ENCODE assay signal across 25 mouse cellular contexts in genomic region chr1:106157961-106158515, GRCm38 (mm10). TPM values are rescaled to one million over a fixed set of nuclear protein-coding genes. Genes with fewer than 3 reads are reported as not detected.
DNase-seq lines count a peak whose midpoint lies in the region; ATAC-seq and TF ChIP-seq lines count a peak whose summit lies in the region.
"Had no signal": no experiment of that assay in that cellular context is flagged by ENCODE, and none has a peak within 500 bp of the region (broad histone marks: within the 10 kb centered on the region; RNA-seq: fewer than 3 reads in every experiment).

No protein-coding gene starts in this region.

- peak overlapping the region; percentile 80 for H3K27ac ChIP-seq in layer of hippocampus, adult 2 months
- no peak overlapping the region for H3K27ac ChIP-seq in midbrain, postnatal 0 days (ENCODE audit: low read depth, low read length)
- H3K27ac ChIP-seq: embryonic facial prominence, embryonic 13.5 days; hindbrain, embryonic 13.5 days; kidney, embryonic 15.5 days; limb, embryonic 15.5 days; midbrain, embryonic 15.5 days had no signal

- no peak overlapping the region for H3K4me2 ChIP-seq in midbrain, postnatal 0 days (ENCODE audit: low read depth, low read length, poor library complexity, severe bottlenecking)
- H3K4me2 ChIP-seq: embryonic facial prominence, embryonic 13.5 days; hindbrain, embryonic 13.5 days; kidney, embryonic 15.5 days; limb, embryonic 15.5 days; midbrain, embryonic 15.5 days had no signal

- H3K9me3 ChIP-seq in midbrain, postnatal 0 days (ENCODE audit: low read length): no peaks in the 10 kb centered on the region
- H3K9me3 ChIP-seq: embryonic facial prominence, embryonic 13.5 days; hindbrain, embryonic 13.5 days; kidney, embryonic 15.5 days; limb, embryonic 15.5 days; midbrain, embryonic 15.5 days had no signal

- H3K9ac ChIP-seq in midbrain, postnatal 0 days (replicated peaks; ENCODE audit: low read length, poor library complexity, severe bottlenecking): no peak overlapping the region
- H3K9ac ChIP-seq: embryonic facial prominence, embryonic 13.5 days; hindbrain, embryonic 13.5 days; kidney, embryonic 15.5 days; limb, embryonic 15.5 days; midbrain, embryonic 15.5 days had no signal

- H3K4me1 ChIP-seq in midbrain, postnatal 0 days (ENCODE audit: insufficient read depth, low read length): no peaks in the 10 kb centered on the region
- H3K4me1 ChIP-seq: embryonic facial prominence, embryonic 13.5 days; hindbrain, embryonic 13.5 days; kidney, embryonic 15.5 days; limb, embryonic 15.5 days; midbrain, embryonic 15.5 days had no signal

- ATAC-seq in megakaryocyte-erythroid progenitor cell, adult 5-6 weeks (replicated peaks; ENCODE audit: low FRiP score, low TSS enrichment, poor library complexity, severe bottlenecking): peak; percentile 38; the same call in 1 of the 2 replicates
- ATAC-seq in midbrain, postnatal 0 days (ENCODE audit: low FRiP score): no peak
- ATAC-seq: forebrain, embryonic 14.5 days; midbrain, embryonic 15.5 days had no signal

- DNase-seq in layer of hippocampus, adult 2 months (ENCODE audit: low spot score in 2 of 2): no peak
- no peak for DNase-seq in layer of hippocampus, adult 11-12 months (ENCODE audit: low spot score)
- peak; percentile 78 for DNase-seq in 416B (ENCODE audit: low read depth)
- DNase-seq in T-cell, adult 2 months (ENCODE audit: low spot score): peak; percentile 33
- DNase-seq in lung, postnatal 10 days: no peak
- DNase-seq in midbrain, postnatal 0 days (ENCODE audit: low spot score): no peak
- DNase-seq: adrenal gland, postnatal 14 days; cerebellum, adult 9-11 months; embryo, embryonic 11 days; heart, adult 18-20 months; kidney, adult 11 months; left cerebral cortex, postnatal 4 days; lung, adult 18-20 months; lung, postnatal 14 days; right cerebral cortex, adult 18-20 months; thymus, postnatal 14 days had no signal

- WGBS in midbrain, postnatal 0 days: 77% methylated on average over 4 of the region's 4 CpGs

- no peak for TF ChIP-seq CTCF in layer of hippocampus, adult 2 months (conservative IDR thresholded peaks at IDR 0.05)
- TF ChIP-seq CTCF in midbrain, postnatal 0 days (IDR thresholded peaks at IDR 0.05): no peak

- H3K4me3 ChIP-seq in layer of hippocampus, adult 2 months: no peak overlapping the region
- no peak overlapping the region for H3K4me3 ChIP-seq in midbrain, postnatal 0 days (ENCODE audit: low read depth, low read length)
- H3K4me3 ChIP-seq: embryonic facial prominence, embryonic 13.5 days; erythroblast, embryonic 14.5 days; hindbrain, embryonic 13.5 days; kidney, embryonic 15.5 days; limb, embryonic 15.5 days; midbrain, embryonic 15.5 days; myocyte had no signal

- H3K27me3 ChIP-seq in midbrain, postnatal 0 days (ENCODE audit: insufficient read depth, low read length): no peaks in the 10 kb centered on the region
- H3K27me3 ChIP-seq: embryonic facial prominence, embryonic 13.5 days; hindbrain, embryonic 13.5 days; kidney, embryonic 15.5 days; limb, embryonic 15.5 days; midbrain, embryonic 15.5 days had no signal

- H3K36me3 ChIP-seq in midbrain, postnatal 0 days (ENCODE audit: insufficient read depth, low read length): no peaks in the 10 kb centered on the region
- H3K36me3 ChIP-seq: embryonic facial prominence, embryonic 13.5 days; hindbrain, embryonic 13.5 days; kidney, embryonic 15.5 days; limb, embryonic 15.5 days; midbrain, embryonic 15.5 days had no signal

RNA-seq across cellular contexts. Expression of gene Phlpp1, which starts 13.5 kb away (rescaled TPM):
- 10 to 100 TPM; 82.6 to 87.3 TPM for total RNA-seq in layer of hippocampus, adult 2 months (2021)
- total RNA-seq in megakaryocyte-erythroid progenitor cell, adult 5-6 weeks (2014; fragmentation: Nextera tagmentation): 2.1 and 7.1 TPM in 2 replicates
- total RNA-seq in megakaryocyte-erythroid progenitor cell, adult 5-6 weeks (2017): 1.6 and 2.3 TPM in 2 replicates
- total RNA-seq in midbrain, postnatal 0 days (2014; rRNA removed): 34.0 and 39.6 TPM in 2 replicates
- 5.2 and 5.3 TPM in 2 replicates for polyA plus RNA-seq in midbrain, postnatal 0 days (2015; fragmentation: Nextera tagmentation; extraction: Ambion mirVana)

Comparison
In these comparisons a context has a peak if more than half of its experiments do, and no peak if none do; other contexts are left out.
1. DNase-seq: peak in 416B (single experiment) and T-cell, adult 2 months (single experiment); none in layer of hippocampus, adult 2 months (0 of 2), layer of hippocampus, adult 11-12 months (single experiment), lung, postnatal 10 days (single experiment) and midbrain, postnatal 0 days (single experiment).